Mouse (Mus musculus) hindbrain, embryonic 10.5 days (tissue): ENCODE measurements around the gene Papola. TPM values are rescaled to one million over a fixed set of nuclear protein-coding genes. Genes with fewer than 3 reads are reported as not detected.

Source experiments
- DNase-seq: peaks from one replicate; pipeline ENCODE4 v3.0.0-alpha.2; 2017; ENCODE audit warnings: low spot score
- H3K27ac ChIP-seq: fragments of 300-500 bp; sonication (generic); 2 replicates; pipeline ENCODE4 v1.5.1; 2016; ENCODE audit warnings: mild to moderate bottlenecking, moderate library complexity
- H3K27me3 ChIP-seq: fragments of 300-500 bp; sonication (generic); 2 replicates; pipeline ENCODE4 v1.6.1; 2016; ENCODE audit warnings: mild to moderate bottlenecking; ENCODE audit not compliant: poor library complexity, insufficient read depth, severe bottlenecking
- H3K36me3 ChIP-seq: fragments of 300-500 bp; sonication (generic); 2 replicates; pipeline ENCODE4 v1.6.1; 2016; ENCODE audit warnings: mild to moderate bottlenecking, moderate library complexity
- H3K4me1 ChIP-seq: fragments of 300-500 bp; sonication (generic); replicated peaks from 2 replicates; pipeline ENCODE4 v1.6.1; 2016; ENCODE audit warnings: mild to moderate bottlenecking
- H3K4me3 ChIP-seq: fragments of 300-500 bp; sonication (generic); 2 replicates; pipeline ENCODE4 v1.5.1; 2016; ENCODE audit warnings: mild to moderate bottlenecking, moderate library complexity
- H3K9me3 ChIP-seq: fragments of 300-500 bp; sonication (generic); 2 replicates; pipeline ENCODE4 v1.6.1; 2016; ENCODE audit warnings: mild to moderate bottlenecking, moderate library complexity
- WGBS: fragments of 180-500 bp; shearing (Covaris S2); methylation state at CpG from one replicate; pipeline ENCODE4 v1.1.7; 2016; 5-methylcytosine and 5-hydroxymethylcytosine counted together
- polyA plus RNA-seq: library from polyadenylated mRNA; unstranded; fragments of >200 nt; fragmentation: Nextera tagmentation; extraction: Ambion mirVana; gene quantifications from 2 replicates; pipeline ENCODE4 v1.2.1, GENCODE M21; 2016

Papola gene
- polyA plus RNA-seq, 1 experiment from 2014 or later = 268 TPM

DNA sequence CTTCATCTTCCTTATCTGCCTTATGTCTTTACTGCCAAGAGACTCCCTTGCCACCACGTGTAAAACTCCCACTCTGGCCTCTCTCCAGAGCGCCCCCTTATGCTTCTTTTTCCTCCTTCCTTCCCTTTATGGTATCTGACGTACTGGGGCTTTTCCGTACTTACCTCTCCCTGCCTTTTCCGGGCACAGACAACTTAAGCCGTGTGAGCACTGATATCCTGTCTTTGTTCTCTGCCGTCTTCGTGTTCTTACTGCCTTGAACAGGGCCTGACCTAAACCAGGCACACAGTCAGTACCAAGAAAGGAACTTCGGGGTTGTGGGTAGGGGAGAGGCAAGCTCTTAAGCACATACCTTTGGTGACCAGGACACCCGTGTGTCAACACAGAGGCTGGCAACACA, 14.8 kb upstream of the Papola start:
- DNase-seq = no peak
- H3K27me3 ChIP-seq = no peaks in the 10 kb centered on the region
- no peaks in the 10 kb centered on the region for H3K4me1 ChIP-seq
- H3K36me3 ChIP-seq = no peaks in the 10 kb centered on the region
- H3K9me3 ChIP-seq = no peaks in the 10 kb centered on the region
- WGBS = 78% methylated on average over 10 of the region's 10 CpGs
- no peak overlapping the region for H3K27ac ChIP-seq
- H3K4me3 ChIP-seq = no peak overlapping the region

GRCm38 (mm10) chr12:105774871-105775270, 9.6 kb upstream of the Papola start:
- no peak overlapping the region for H3K4me3 ChIP-seq
- no peaks in the 10 kb centered on the region for H3K9me3 ChIP-seq
- no peaks in the 10 kb centered on the region for H3K4me1 ChIP-seq
- WGBS = 85% methylated on average over 7 of the region's 7 CpGs
- no peaks in the 10 kb centered on the region for H3K27me3 ChIP-seq
- no peak for DNase-seq
- H3K27ac ChIP-seq = no peak overlapping the region
- H3K36me3 ChIP-seq = no peaks in the 10 kb centered on the region

DNA sequence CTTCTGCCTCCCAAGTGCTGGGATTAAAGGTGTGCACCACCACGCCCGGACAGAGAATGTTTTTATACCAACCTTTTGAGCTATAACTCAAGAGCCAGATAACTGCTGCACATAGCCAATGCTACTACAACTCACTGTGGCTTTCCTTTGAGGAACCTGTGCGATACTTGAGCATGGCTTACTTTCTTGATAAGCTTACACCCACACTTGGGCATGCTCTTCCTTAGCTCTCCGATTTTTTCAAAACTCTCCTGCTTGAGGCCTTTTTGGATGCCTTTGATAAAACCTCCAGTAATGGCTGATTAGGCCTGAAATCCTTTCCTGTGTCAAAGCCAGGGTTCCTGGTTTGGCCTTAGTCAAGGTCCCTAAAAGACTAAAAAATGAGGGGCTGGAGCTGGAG, 6.8 kb upstream of the Papola start:
- no peak overlapping the region for H3K4me3 ChIP-seq
- H3K27ac ChIP-seq = no peak overlapping the region
- no peaks in the 10 kb centered on the region for H3K9me3 ChIP-seq
- WGBS = 90% methylated on average over 4 of the region's 4 CpGs
- DNase-seq = no peak
- no peaks in the 10 kb centered on the region for H3K4me1 ChIP-seq
- H3K36me3 ChIP-seq = no peaks in the 10 kb centered on the region
- H3K27me3 ChIP-seq = no peaks in the 10 kb centered on the region

DNA sequence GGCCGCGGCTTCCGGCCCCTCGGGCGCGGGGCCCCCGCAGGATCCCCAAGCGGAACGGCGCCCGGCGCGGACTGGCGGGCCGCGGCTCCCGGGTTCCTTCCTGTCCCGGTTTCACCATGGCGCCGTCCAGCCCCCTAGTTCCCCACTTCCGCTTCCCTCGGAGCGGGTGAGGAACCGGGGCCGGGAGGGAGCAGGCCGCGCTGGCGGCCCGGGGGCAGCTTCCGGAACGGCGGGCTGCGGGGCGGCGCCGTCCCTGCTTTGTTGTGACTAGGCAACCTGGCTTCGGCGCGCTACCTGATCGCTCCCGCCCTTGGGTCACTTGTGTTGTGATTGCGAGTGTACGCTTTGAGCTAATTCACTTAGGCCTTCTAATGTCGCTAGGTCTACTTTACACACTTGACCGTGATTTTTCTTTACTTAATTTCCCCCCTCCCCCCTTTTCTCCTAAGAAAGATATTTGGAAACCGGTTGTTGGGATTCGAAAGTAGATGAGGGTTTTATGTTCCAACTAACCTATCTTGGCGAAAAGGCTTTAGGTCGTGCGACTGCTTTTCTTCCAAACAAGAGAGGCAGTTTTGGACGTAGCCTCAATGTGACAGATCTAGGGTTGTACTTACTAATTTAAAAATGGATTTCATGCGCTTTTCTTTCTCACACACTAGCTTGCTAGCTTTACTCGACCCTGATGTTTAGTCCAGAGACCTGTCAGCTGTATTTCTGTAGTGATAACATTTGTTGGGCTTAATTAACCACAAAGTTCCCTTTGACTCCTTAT, 693 bp downstream of the Papola start:
- Histone ChIP-seq H3K4me1 (peaks cover 20% of the 10 kb centered on the region), H3K27ac (peak overlapping the region; percentile 98), H3K4me3 (peak overlapping the region; percentile 87), H3K27me3 (no peaks in the 10 kb centered on the region), H3K9me3 (no peaks in the 10 kb centered on the region), H3K36me3 (peaks cover 39% of the 10 kb centered on the region)
- WGBS = under 1% methylated on average over 53 of the region's 53 CpGs
- peak; percentile 68 for DNase-seq

GRCm38 (mm10) chr12:105786113-105786512, 1.6 kb downstream of the Papola start:
- DNase-seq = no peak
- H3K4me1 ChIP-seq = peaks cover 20% of the 10 kb centered on the region
- H3K36me3 ChIP-seq = peaks cover 49% of the 10 kb centered on the region
- H3K9me3 ChIP-seq = no peaks in the 10 kb centered on the region
- H3K27me3 ChIP-seq = no peaks in the 10 kb centered on the region
- 84% methylated on average over 1 of the region's 1 CpGs for WGBS
- H3K4me3 ChIP-seq = peak overlapping the region; percentile 87
- H3K27ac ChIP-seq = no peak overlapping the region

- WGBS = 95% methylated on average over 2 of the region's 2 CpGs
- Histone ChIP-seq H3K4me3 (no peak overlapping the region), H3K4me1 (peaks cover 20% of the 10 kb centered on the region), H3K27me3 (no peaks in the 10 kb centered on the region), H3K36me3 (peaks cover 56% of the 10 kb centered on the region), H3K9me3 (no peaks in the 10 kb centered on the region), H3K27ac (no peak overlapping the region)
- DNase-seq = no peak
Measured at GRCm38 (mm10) chr12:105787626-105788025, 3.1 kb downstream of the Papola start.

DNA sequence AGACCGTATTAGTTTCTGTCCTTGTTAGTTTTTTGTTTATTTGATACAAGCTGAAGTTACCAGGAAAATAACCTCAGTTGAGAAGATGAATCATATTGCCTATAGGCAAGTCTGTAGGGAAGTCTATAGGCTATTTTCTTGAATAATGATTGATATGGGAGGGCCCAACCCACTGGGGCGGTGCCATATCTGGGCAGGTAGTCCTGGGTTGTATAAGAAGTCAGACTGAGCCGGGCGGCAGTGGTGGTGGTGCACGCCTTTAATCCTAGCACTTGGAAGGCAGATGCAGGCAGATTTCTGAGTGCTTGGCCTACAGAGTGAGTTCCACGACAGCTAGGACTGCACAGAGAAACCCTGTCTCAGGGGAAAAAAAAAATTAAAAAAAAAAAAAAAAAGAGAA, 5.4 kb downstream of the Papola start:
- Histone ChIP-seq H3K36me3 (peaks cover 71% of the 10 kb centered on the region), H3K9me3 (no peaks in the 10 kb centered on the region), H3K27ac (no peak overlapping the region), H3K4me3 (no peak overlapping the region), H3K4me1 (peaks cover 15% of the 10 kb centered on the region), H3K27me3 (no peaks in the 10 kb centered on the region)
- no peak for DNase-seq
- WGBS = 91% methylated on average over 6 of the region's 6 CpGs

GRCm38 (mm10) chr12:105794896-105795295, 10.4 kb downstream of the Papola start:
- Histone ChIP-seq H3K27me3 (no peaks in the 10 kb centered on the region), H3K9me3 (no peaks in the 10 kb centered on the region), H3K4me3 (no peak overlapping the region), H3K36me3 (peaks cover 62% of the 10 kb centered on the region), H3K4me1 (no peaks in the 10 kb centered on the region), H3K27ac (no peak overlapping the region)
- no peak for DNase-seq
- WGBS = 93% methylated on average over 2 of the region's 2 CpGs

DNA sequence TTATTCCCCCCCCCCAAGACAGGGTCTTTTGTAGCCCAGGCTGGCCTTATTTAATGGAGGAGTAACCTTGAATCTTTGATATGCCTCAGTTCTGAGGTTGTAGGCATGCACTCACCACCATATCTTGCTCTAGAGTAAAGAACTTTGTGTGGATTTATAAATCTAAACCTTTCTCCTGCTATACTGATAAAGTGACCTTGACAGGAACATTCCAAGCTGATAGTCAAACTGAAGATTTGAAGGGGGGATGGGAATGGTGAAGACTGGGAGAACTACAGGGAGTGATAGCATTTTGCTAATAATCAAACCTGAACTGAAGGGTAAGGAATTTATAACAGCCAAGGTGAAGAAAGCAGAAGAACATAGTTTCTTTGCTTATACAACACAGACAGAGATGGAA, 13.5 kb downstream of the Papola start:
- DNase-seq = no peak
- no peaks in the 10 kb centered on the region for H3K4me1 ChIP-seq
- H3K9me3 ChIP-seq = no peaks in the 10 kb centered on the region
- no peaks in the 10 kb centered on the region for H3K27me3 ChIP-seq
- H3K36me3 ChIP-seq = peaks cover 72% of the 10 kb centered on the region
- H3K4me3 ChIP-seq = no peak overlapping the region
- no peak overlapping the region for H3K27ac ChIP-seq

- DNase-seq = no peak
- Histone ChIP-seq H3K36me3 (peaks cover 100% of the 10 kb centered on the region), H3K27ac (no peak overlapping the region), H3K4me3 (no peak overlapping the region), H3K27me3 (no peaks in the 10 kb centered on the region), H3K9me3 (no peaks in the 10 kb centered on the region), H3K4me1 (no peaks in the 10 kb centered on the region)
- WGBS = 96% methylated on average over 3 of the region's 3 CpGs
Measured at GRCm38 (mm10) chr12:105805790-105806189, 21.3 kb downstream of the Papola start.

DNA sequence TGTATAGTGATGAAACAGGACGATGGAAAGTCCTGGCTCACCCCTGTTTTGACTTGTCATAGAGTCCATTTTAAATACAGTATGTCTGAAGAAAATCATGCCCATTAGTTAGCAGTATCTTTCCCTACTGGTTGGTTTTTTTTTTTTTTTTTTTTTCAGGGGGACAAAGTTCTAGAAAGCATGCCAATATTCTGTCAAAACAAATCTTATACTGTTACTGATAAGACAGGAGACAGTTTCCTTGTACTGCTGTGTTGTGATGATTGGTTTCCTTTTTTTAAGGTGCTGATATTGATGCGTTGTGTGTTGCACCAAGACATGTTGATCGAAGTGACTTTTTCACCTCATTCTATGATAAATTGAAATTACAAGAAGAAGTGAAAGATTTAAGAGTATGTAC, 21.7 kb downstream of the Papola start:
- H3K27me3 ChIP-seq = no peaks in the 10 kb centered on the region
- peaks cover 100% of the 10 kb centered on the region for H3K36me3 ChIP-seq
- no peak overlapping the region for H3K4me3 ChIP-seq
- no peak overlapping the region for H3K27ac ChIP-seq
- 96% methylated on average over 3 of the region's 3 CpGs for WGBS
- no peaks in the 10 kb centered on the region for H3K9me3 ChIP-seq
- no peaks in the 10 kb centered on the region for H3K4me1 ChIP-seq
- DNase-seq = no peak

DNA sequence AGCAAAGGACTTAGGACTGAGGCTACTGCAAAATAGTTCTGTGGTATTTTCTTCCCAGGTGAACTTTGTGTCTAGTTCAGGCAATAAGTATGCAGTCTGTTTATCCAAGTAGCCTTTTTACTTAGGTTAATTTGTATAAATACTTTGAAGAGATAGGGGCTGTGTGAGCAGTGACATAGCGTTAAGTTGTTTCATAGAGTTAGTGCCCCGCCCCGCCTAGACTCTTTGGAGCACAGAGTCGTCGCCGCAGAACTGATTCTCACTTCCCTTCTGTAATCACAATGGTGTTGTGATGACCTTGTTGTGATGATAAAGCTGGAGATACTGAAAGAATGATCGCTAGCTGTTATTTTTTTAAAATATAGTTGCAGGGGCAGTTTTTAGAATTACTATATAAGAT, 22.9 kb downstream of the Papola start:
- no peak overlapping the region for H3K27ac ChIP-seq
- H3K27me3 ChIP-seq = no peaks in the 10 kb centered on the region
- H3K9me3 ChIP-seq = no peaks in the 10 kb centered on the region
- WGBS = 97% methylated on average over 7 of the region's 7 CpGs
- DNase-seq = no peak
- no peaks in the 10 kb centered on the region for H3K4me1 ChIP-seq
- no peak overlapping the region for H3K4me3 ChIP-seq
- peaks cover 100% of the 10 kb centered on the region for H3K36me3 ChIP-seq

DNA sequence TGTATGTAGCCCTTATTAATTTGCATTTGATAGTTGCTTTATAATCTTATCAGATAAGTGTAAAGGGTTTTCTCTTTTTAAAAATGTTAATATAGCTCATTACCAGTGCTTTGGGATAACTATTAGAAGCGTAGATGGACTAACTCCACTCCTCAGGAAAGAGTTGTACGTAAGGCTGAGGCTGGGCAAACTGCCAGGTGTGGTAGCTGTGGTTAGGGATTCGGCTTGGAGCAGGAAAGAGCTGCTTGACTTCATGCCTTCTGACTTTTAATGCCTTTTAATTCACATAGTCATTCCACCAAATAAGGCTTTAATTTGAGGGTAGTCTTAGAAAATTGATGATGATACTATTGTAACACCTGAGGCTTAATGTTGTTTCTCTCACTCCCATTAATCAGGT, 24.5 kb downstream of the Papola start:
- WGBS = 99% methylated on average over 3 of the region's 3 CpGs
- H3K36me3 ChIP-seq = peaks cover 100% of the 10 kb centered on the region
- no peak overlapping the region for H3K27ac ChIP-seq
- H3K4me1 ChIP-seq = no peaks in the 10 kb centered on the region
- DNase-seq = no peak
- H3K9me3 ChIP-seq = no peaks in the 10 kb centered on the region
- no peak overlapping the region for H3K4me3 ChIP-seq
- H3K27me3 ChIP-seq = no peaks in the 10 kb centered on the region

- Histone ChIP-seq H3K36me3 (peaks cover 100% of the 10 kb centered on the region), H3K27me3 (no peaks in the 10 kb centered on the region), H3K4me3 (no peak overlapping the region), H3K9me3 (no peaks in the 10 kb centered on the region), H3K4me1 (no peaks in the 10 kb centered on the region), H3K27ac (no peak overlapping the region)
- WGBS = 93% methylated on average over 6 of the region's 6 CpGs
- no peak for DNase-seq
Measured at GRCm38 (mm10) chr12:105810608-105811007, 26.1 kb downstream of the Papola start.
